Mouse (Mus musculus) central nervous system, embryonic 18 days (tissue): ENCODE data around the gene Rel. TPM values are rescaled to one million over a fixed set of nuclear protein-coding genes. Genes with fewer than 3 reads are reported as not detected.

Experiments
- polyA plus RNA-seq: library from polyadenylated mRNA; depleted of rRNA; stranded (reverse); fragments of >200 nt; gene quantifications from 2 replicates; pipeline ENCODE4 v1.2.3, GENCODE M21; 2012; rRNA removed

The Rel gene
- 0.69 and 0.78 TPM in 2 replicates for polyA plus RNA-seq

GRCm38 (mm10) chr11:23770760-23771506 is at the start of gene Rel:
TSS of gene Rel (minus strand) at chr11:23770970.

Other genes with a start within 250 kb of the Rel start
- gene 1700093K21Rik, start 249.8 kb downstream of the Rel start, polyA plus RNA-seq, result 0.35 and 0.92 TPM in 2 replicates
- gene 0610010F05Rik, start 137.3 kb downstream of the Rel start, polyA plus RNA-seq, result 55.7 and 61.6 TPM in 2 replicates
- 10.4 and 13.6 TPM in 2 replicates for gene Pus10, start 105.3 kb downstream of the Rel start, polyA plus RNA-seq
- 14.9 and 16.8 TPM in 2 replicates for gene Pex13, start 105.0 kb downstream of the Rel start, polyA plus RNA-seq
- 18.3 and 18.8 TPM in 2 replicates for gene Papolg, start 124.3 kb upstream of the Rel start, polyA plus RNA-seq